15 mouse cellular contexts compared by ENCODE assay signal in the genomic region with DNA sequence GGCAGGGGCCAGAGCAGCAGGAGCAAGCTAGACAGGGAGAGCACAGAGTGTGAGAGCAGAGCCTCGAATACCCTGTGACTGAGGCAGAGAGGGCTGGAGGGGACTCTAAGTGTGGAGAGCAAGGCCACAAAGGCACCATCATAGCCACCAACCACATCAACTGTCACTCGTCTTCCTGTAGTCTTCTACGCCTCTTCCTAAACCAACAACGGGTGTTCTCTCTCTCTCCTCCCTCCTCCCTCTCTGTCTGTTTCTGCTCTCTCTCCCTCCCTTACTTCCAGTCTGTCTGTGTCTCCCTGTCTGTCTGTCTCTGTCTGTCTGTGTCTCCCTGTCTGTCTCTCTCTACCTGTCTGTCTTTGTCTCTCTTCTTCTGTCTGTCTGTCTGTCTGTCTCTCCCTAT. TPM values are rescaled to one million over a fixed set of nuclear protein-coding genes. Genes with fewer than 3 reads are reported as not detected.
DNase-seq lines count a peak whose midpoint lies in the region; ATAC-seq and TF ChIP-seq lines count a peak whose summit lies in the region.
"Had no signal": no experiment of that assay in that cellular context is flagged by ENCODE, and none has a peak within 500 bp of the region (broad histone marks: within the 10 kb centered on the region; RNA-seq: fewer than 3 reads in every experiment).

No protein-coding gene starts in this region.

- no peaks in the 10 kb centered on the region for H3K27me3 ChIP-seq in heart, embryonic 10.5 days (ENCODE audit: insufficient read depth, poor library complexity, severe bottlenecking)
- no peaks in the 10 kb centered on the region for H3K27me3 ChIP-seq in midbrain, embryonic 11.5 days (ENCODE audit: control insufficient read depth, insufficient read depth, low read length)
- no peaks in the 10 kb centered on the region for H3K27me3 ChIP-seq in midbrain, embryonic 15.5 days (replicated peaks)
- H3K27me3 ChIP-seq in splenic B cell, adult 2 months (ENCODE audit: control insufficient read depth, insufficient read depth, low read length, poor library complexity, severe bottlenecking): no peaks in the 10 kb centered on the region
- H3K27me3 ChIP-seq in liver, postnatal 0 days (ENCODE audit: insufficient read depth, low read length): no peaks in the 10 kb centered on the region
- H3K27me3 ChIP-seq: embryonic facial prominence, embryonic 15.5 days had no signal

- intact Hi-C loops in heart, postnatal 36 days (cut with DNase I): loop anchor here (5.0 kb wide), 1 partner anchor 38 kb away; the partner anchor contains the start of gene Mmp15

- no peak overlapping the region for H3K4me2 ChIP-seq in midbrain, embryonic 11.5 days
- H3K4me2 ChIP-seq in midbrain, embryonic 15.5 days: no peak overlapping the region
- no peak overlapping the region for H3K4me2 ChIP-seq in liver, postnatal 0 days (ENCODE audit: low read depth, low read length)
- H3K4me2 ChIP-seq: embryonic facial prominence, embryonic 15.5 days; liver, embryonic 11.5 days had no signal

- no peak overlapping the region for H3K9ac ChIP-seq in midbrain, embryonic 11.5 days (ENCODE audit: low read length)
- no peak overlapping the region for H3K9ac ChIP-seq in midbrain, embryonic 15.5 days
- H3K9ac ChIP-seq in liver, postnatal 0 days (replicated peaks): no peak overlapping the region
- H3K9ac ChIP-seq: embryonic facial prominence, embryonic 15.5 days had no signal

- H3K4me1 ChIP-seq in heart, embryonic 10.5 days: peaks cover 32% of the 10 kb centered on the region
- peaks cover 3% of the 10 kb centered on the region; the same call in 1 of the 2 replicates for H3K4me1 ChIP-seq in midbrain, embryonic 11.5 days (ENCODE audit: control insufficient read depth, insufficient read depth, low read length)
- no peaks in the 10 kb centered on the region for H3K4me1 ChIP-seq in midbrain, embryonic 15.5 days
- H3K4me1 ChIP-seq in liver, postnatal 0 days (ENCODE audit: insufficient read depth): 0 out of 2 replicates have a peak, but pooled peaks cover 3% of the 10 kb centered on the region

- ATAC-seq in midbrain, embryonic 11.5 days (ENCODE audit: low FRiP score): no peak
- no peak for ATAC-seq in midbrain, embryonic 15.5 days (replicated peaks)
- ATAC-seq in liver, postnatal 0 days: no peak
- ATAC-seq: intestine, postnatal 0 days had no signal

- no peaks in the 10 kb centered on the region for H3K9me3 ChIP-seq in heart, embryonic 10.5 days
- H3K9me3 ChIP-seq in midbrain, embryonic 11.5 days (ENCODE audit: control insufficient read depth, low read length): no peaks in the 10 kb centered on the region
- H3K9me3 ChIP-seq in midbrain, embryonic 15.5 days: no peaks in the 10 kb centered on the region
- H3K9me3 ChIP-seq in liver, postnatal 0 days (ENCODE audit: low read length): no peaks in the 10 kb centered on the region
- H3K9me3 ChIP-seq: embryonic facial prominence, embryonic 15.5 days had no signal

- peak overlapping the region; percentile 71 for H3K27ac ChIP-seq in heart, embryonic 10.5 days
- no peak overlapping the region for H3K27ac ChIP-seq in midbrain, embryonic 11.5 days (ENCODE audit: low read depth, low read length)
- H3K27ac ChIP-seq in midbrain, embryonic 15.5 days: no peak overlapping the region
- no peak overlapping the region for H3K27ac ChIP-seq in liver, postnatal 0 days (ENCODE audit: low read depth)
- H3K27ac ChIP-seq: embryonic facial prominence, embryonic 15.5 days had no signal

- TF ChIP-seq EP300 in liver, postnatal 0 days (IDR thresholded peaks at IDR 0.05; ENCODE audit: low read depth): no peak

- no peak for TF ChIP-seq CTCF in liver, postnatal 0 days (IDR thresholded peaks at IDR 0.05; ENCODE audit: low read depth)

- no peak for DNase-seq in heart, embryonic 10.5 days (ENCODE audit: low spot score)
- DNase-seq in heart, postnatal 36 days: no peak
- peak; percentile 35 for DNase-seq in midbrain, embryonic 11.5 days (ENCODE audit: low spot score, missing footprints)
- DNase-seq in splenic B cell, adult 2 months (ENCODE audit: low read depth, low spot score): peak; percentile 15
- DNase-seq in gastrocnemius, postnatal 4 days (ENCODE audit: low spot score in 2 of 2): no peak
- DNase-seq in right cerebral cortex, postnatal 4 days: no peak
- DNase-seq in liver, postnatal 0 days: no peak
- DNase-seq: cerebellum, adult 18-20 months; heart, adult 18-20 months; kidney, postnatal 25 days; right cerebral cortex, adult 18-20 months had no signal

- no peak overlapping the region for H3K4me3 ChIP-seq in heart, embryonic 10.5 days
- no peak overlapping the region for H3K4me3 ChIP-seq in midbrain, embryonic 11.5 days (ENCODE audit: low read depth, low read length)
- H3K4me3 ChIP-seq in midbrain, embryonic 15.5 days: no peak overlapping the region
- no peak overlapping the region for H3K4me3 ChIP-seq in liver, postnatal 0 days (ENCODE audit: low read depth, low read length)
- H3K4me3 ChIP-seq: embryonic facial prominence, embryonic 15.5 days had no signal

- no peaks in the 10 kb centered on the region for H3K36me3 ChIP-seq in heart, embryonic 10.5 days
- no peaks in the 10 kb centered on the region for H3K36me3 ChIP-seq in midbrain, embryonic 11.5 days (ENCODE audit: control insufficient read depth, insufficient read depth, low read length)
- H3K36me3 ChIP-seq in midbrain, embryonic 15.5 days (replicated peaks): no peaks in the 10 kb centered on the region
- H3K36me3 ChIP-seq in splenic B cell, adult 2 months (ENCODE audit: control insufficient read depth, insufficient read depth, low read length, poor library complexity, severe bottlenecking): no peaks in the 10 kb centered on the region
- no peaks in the 10 kb centered on the region for H3K36me3 ChIP-seq in liver, postnatal 0 days (replicated peaks; ENCODE audit: insufficient read depth, low read length)
- H3K36me3 ChIP-seq: embryonic facial prominence, embryonic 15.5 days had no signal

- WGBS in heart, embryonic 10.5 days: 59% methylated on average over 4 of the region's 4 CpGs
- 73% methylated on average over 4 of the region's 4 CpGs for WGBS in midbrain, embryonic 11.5 days
- WGBS in midbrain, embryonic 15.5 days: 79% methylated on average over 4 of the region's 4 CpGs
- 22% methylated on average over 4 of the region's 4 CpGs for WGBS in liver, postnatal 0 days (ENCODE audit: insufficient replicate concordance)

RNA-seq across cellular contexts. Expression of gene Mmp15, which starts 38.2 kb away (rescaled TPM):
- polyA plus RNA-seq in heart, embryonic 10.5 days (2016; fragmentation: Nextera tagmentation; extraction: Ambion mirVana): 30.9 and 50.2 TPM in 2 replicates
- 10 to 100 TPM; 58.7 to 67.8 TPM for total RNA-seq in heart, postnatal 36 days (2021)
- 11.7 and 13.5 TPM in 2 replicates for polyA plus RNA-seq in midbrain, embryonic 11.5 days (2014; fragmentation: Nextera tagmentation; extraction: Ambion mirVana)
- polyA plus RNA-seq in midbrain, embryonic 15.5 days (2015; fragmentation: Nextera tagmentation; extraction: Ambion mirVana): 18.1 and 18.7 TPM in 2 replicates
- total RNA-seq in gastrocnemius, postnatal 4 days (2021): 10 to 100 TPM; 51.0 to 54.5 TPM
- polyA plus RNA-seq in liver, postnatal 0 days (2015; fragmentation: Nextera tagmentation; extraction: Ambion mirVana): 0.66 and 0.76 TPM in 2 replicates

RNA-seq across cellular contexts. Expression of gene Cfap20, which starts 44.4 kb away (rescaled TPM):
- polyA plus RNA-seq in heart, embryonic 10.5 days (2016; fragmentation: Nextera tagmentation; extraction: Ambion mirVana): 126 and 129 TPM in 2 replicates
- 10 to 100 TPM; 24.2 to 25.9 TPM for total RNA-seq in heart, postnatal 36 days (2021)
- 139 and 142 TPM in 2 replicates for polyA plus RNA-seq in midbrain, embryonic 11.5 days (2014; fragmentation: Nextera tagmentation; extraction: Ambion mirVana)
- polyA plus RNA-seq in midbrain, embryonic 15.5 days (2015; fragmentation: Nextera tagmentation; extraction: Ambion mirVana): 120 and 121 TPM in 2 replicates
- total RNA-seq in gastrocnemius, postnatal 4 days (2021): 10 to 100 TPM; 31.5 to 38.3 TPM
- 30.4 and 33.1 TPM in 2 replicates for polyA plus RNA-seq in liver, postnatal 0 days (2015; fragmentation: Nextera tagmentation; extraction: Ambion mirVana)

RNA-seq across cellular contexts. Expression of gene Usb1, which starts 58.2 kb away (rescaled TPM):
- polyA plus RNA-seq in heart, embryonic 10.5 days (2016; fragmentation: Nextera tagmentation; extraction: Ambion mirVana): 31.5 and 33.0 TPM in 2 replicates
- total RNA-seq in heart, postnatal 36 days (2021): 10 to 100 TPM; 13.6 to 18.9 TPM
- 33.3 and 37.6 TPM in 2 replicates for polyA plus RNA-seq in midbrain, embryonic 11.5 days (2014; fragmentation: Nextera tagmentation; extraction: Ambion mirVana)
- polyA plus RNA-seq in midbrain, embryonic 15.5 days (2015; fragmentation: Nextera tagmentation; extraction: Ambion mirVana): 37.4 and 38.4 TPM in 2 replicates
- total RNA-seq in gastrocnemius, postnatal 4 days (2021): 10 to 100 TPM; 17.9 to 22.2 TPM
- 10.9 and 12.0 TPM in 2 replicates for polyA plus RNA-seq in liver, postnatal 0 days (2015; fragmentation: Nextera tagmentation; extraction: Ambion mirVana)

RNA-seq across cellular contexts. Expression of gene Zfp319, which starts 58.6 kb away (rescaled TPM):
- polyA plus RNA-seq in heart, embryonic 10.5 days (2016; fragmentation: Nextera tagmentation; extraction: Ambion mirVana): 7.5 TPM in 2 replicates
- 1 to 10 TPM; 8.1 to 8.7 TPM for total RNA-seq in heart, postnatal 36 days (2021)
- 8.3 and 8.6 TPM in 2 replicates for polyA plus RNA-seq in midbrain, embryonic 11.5 days (2014; fragmentation: Nextera tagmentation; extraction: Ambion mirVana)
- 19.0 and 19.1 TPM in 2 replicates for polyA plus RNA-seq in midbrain, embryonic 15.5 days (2015; fragmentation: Nextera tagmentation; extraction: Ambion mirVana)
- total RNA-seq in gastrocnemius, postnatal 4 days (2021): 10 to 100 TPM; 11.8 to 12.6 TPM
- 0.94 and 0.97 TPM in 2 replicates for polyA plus RNA-seq in liver, postnatal 0 days (2015; fragmentation: Nextera tagmentation; extraction: Ambion mirVana)

Comparison
In these comparisons a context has a peak if more than half of its experiments do, and no peak if none do; other contexts are left out.
1. DNase-seq: peak in midbrain, embryonic 11.5 days (single experiment) and splenic B cell, adult 2 months (single experiment); none in heart, embryonic 10.5 days (single experiment), heart, postnatal 36 days (0 of 2), gastrocnemius, postnatal 4 days (0 of 2), right cerebral cortex, postnatal 4 days (single experiment) and liver, postnatal 0 days (single experiment).